Mouse (Mus musculus) megakaryocyte, embryonic 14.5 days (primary cell): Measurements from ENCODE around the gene Qrfpr. TPM values are rescaled to one million over a fixed set of nuclear protein-coding genes. Genes with fewer than 3 reads are reported as not detected.

Source experiments
- H3K27me3 ChIP-seq: replicated peaks from 2 replicates; pipeline ENCODE3; 2012; ENCODE audit warnings: inconsistent platforms
- H3K36me3 ChIP-seq: replicated peaks from 2 replicates; pipeline ENCODE3; 2012; ENCODE audit warnings: low read length, inconsistent platforms, mixed read lengths
- H3K4me1 ChIP-seq: 2 replicates; pipeline ENCODE4 v1.6.1; 2012; ENCODE audit warnings: inconsistent platforms
- H3K4me3 ChIP-seq: replicated peaks from 2 replicates; pipeline ENCODE3; 2012; ENCODE audit warnings: moderate library complexity, mild to moderate bottlenecking, inconsistent platforms
- H3K9me3 ChIP-seq: 2 replicates; pipeline ENCODE4 v1.6.1; 2012; ENCODE audit warnings: inconsistent platforms
- FLI1 ChIP-seq: IDR thresholded peaks from 2 replicates; pipeline ENCODE4 v1.6.1; 2012; ENCODE audit warnings: low read length, inconsistent platforms, mixed read lengths
- GATA1 ChIP-seq: IDR thresholded peaks from 3 replicates; pipeline ENCODE4 v1.6.1; 2012; ENCODE audit warnings: mixed read lengths, low read length, inconsistent platforms, borderline replicate concordance
- polyA plus RNA-seq: library from polyadenylated mRNA; stranded (reverse); fragments of >175 nt; gene quantifications from 2 replicates; pipeline ENCODE4 v1.2.3, GENCODE M21; 2012; ENCODE audit warnings: low replicate concordance; ENCODE audit not compliant: insufficient read depth

The Qrfpr gene
- polyA plus RNA-seq, 1 experiment, result not detected

GRCm38 (mm10) chr3:36209776-36210555, 12.1 kb downstream of the Qrfpr start:
- H3K27me3 ChIP-seq, result peaks cover 35% of the 10 kb centered on the region
- H3K9me3 ChIP-seq, result no peaks in the 10 kb centered on the region
- H3K4me3 ChIP-seq, result no peak overlapping the region
- H3K4me1 ChIP-seq, result peaks cover 20% of the 10 kb centered on the region
- TF ChIP-seq FLI1, result no peak
- no peaks in the 10 kb centered on the region for H3K36me3 ChIP-seq

DNA sequence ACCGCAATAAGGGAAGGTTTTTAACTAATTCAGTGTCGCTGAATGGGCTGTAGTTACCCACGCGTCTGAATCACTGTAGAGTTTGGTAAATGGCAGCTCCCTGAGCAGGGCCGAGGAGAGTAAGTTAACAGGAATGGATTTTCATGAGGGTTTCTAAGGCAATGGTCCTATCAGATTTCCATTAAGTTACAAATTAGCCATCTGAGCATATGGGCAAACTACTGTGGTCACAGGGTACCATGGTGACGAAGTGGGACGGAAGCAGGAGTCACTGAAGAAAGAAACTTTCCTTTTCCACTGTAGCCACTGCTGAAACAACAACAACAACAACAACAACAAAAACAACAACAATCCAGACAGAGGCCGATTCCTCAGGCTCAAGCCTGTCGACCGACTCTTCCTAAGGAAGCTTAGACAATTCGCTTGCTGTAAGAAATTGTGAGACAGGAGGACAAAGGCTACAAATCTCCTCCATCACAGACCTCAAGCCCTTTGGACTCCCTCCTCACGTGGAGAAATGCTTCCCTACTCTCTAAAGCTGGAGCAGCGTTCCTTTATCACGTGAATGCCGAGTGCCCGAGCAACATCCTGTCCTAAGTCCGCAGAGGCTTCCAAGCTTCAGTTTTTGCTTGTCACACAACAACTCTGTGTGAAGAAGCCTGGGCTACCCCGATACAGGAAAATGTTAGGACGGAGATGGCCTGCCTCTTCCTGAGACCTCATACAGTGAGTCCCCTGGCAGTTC, 14.4 kb downstream of the Qrfpr start:
- TF ChIP-seq GATA1, result no peak
- no peak for TF ChIP-seq FLI1
- peaks cover 20% of the 10 kb centered on the region for H3K4me1 ChIP-seq
- peaks cover 24% of the 10 kb centered on the region for H3K27me3 ChIP-seq
- no peaks in the 10 kb centered on the region for H3K9me3 ChIP-seq
- H3K36me3 ChIP-seq, result no peaks in the 10 kb centered on the region
- H3K4me3 ChIP-seq, result no peak overlapping the region

DNA sequence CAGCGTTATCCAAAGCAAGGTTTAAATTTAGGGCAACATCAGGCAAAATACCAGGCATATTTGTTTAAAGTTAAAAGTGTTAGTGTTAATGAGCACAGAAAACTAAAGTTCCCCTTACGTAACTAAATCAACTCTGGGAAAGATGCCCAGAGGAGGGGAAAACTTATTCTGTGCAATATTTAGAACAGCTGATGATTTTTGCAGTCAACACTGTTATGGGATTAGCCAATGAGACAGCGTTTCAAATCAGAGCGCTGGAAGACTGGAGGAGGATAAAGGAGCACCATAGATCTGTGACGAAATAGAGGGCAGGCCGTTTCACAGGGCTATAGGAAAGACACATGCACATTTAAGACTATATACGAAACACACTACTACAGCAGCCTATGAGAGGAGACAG, 19.2 kb downstream of the Qrfpr start:
- no peak for TF ChIP-seq FLI1
- TF ChIP-seq GATA1, result no peak
- Histone ChIP-seq H3K4me3 (no peak overlapping the region), H3K36me3 (no peaks in the 10 kb centered on the region), H3K27me3 (peaks cover 17% of the 10 kb centered on the region), H3K4me1 (no peaks in the 10 kb centered on the region), H3K9me3 (no peaks in the 10 kb centered on the region)

DNA sequence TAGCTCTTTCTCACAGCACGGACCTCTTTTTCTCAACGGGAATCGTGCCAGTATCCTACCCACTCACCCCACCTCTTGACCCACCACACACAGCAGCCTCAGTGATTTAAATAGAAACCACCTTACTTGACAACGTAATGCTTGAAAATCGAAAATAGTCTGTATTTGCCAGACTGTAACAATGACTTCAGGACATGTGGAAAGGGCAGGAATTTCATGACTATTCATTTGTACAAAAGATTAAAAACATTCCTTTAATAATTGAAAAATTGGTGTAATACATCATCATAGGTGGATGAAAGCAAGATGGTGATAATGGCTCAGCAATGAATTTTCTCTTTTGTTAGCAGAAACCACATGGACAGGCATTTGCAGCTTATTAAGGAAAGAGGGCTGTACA, 21.0 kb downstream of the Qrfpr start:
- Histone ChIP-seq H3K4me1 (no peaks in the 10 kb centered on the region), H3K4me3 (no peak overlapping the region), H3K9me3 (no peaks in the 10 kb centered on the region), H3K36me3 (no peaks in the 10 kb centered on the region), H3K27me3 (peaks cover 14% of the 10 kb centered on the region)
- TF ChIP-seq GATA1 (no peak), FLI1 (no peak)

GRCm38 (mm10) chr3:36189243-36189642, 32.9 kb downstream of the Qrfpr start:
- Histone ChIP-seq H3K4me1 (peaks cover 5% of the 10 kb centered on the region), H3K9me3 (no peaks in the 10 kb centered on the region), H3K36me3 (no peaks in the 10 kb centered on the region), H3K27me3 (peaks cover 7% of the 10 kb centered on the region), H3K4me3 (no peak overlapping the region)
- TF ChIP-seq FLI1 (no peak), GATA1 (no peak)

GRCm38 (mm10) chr3:36186510-36186909, 35.6 kb downstream of the Qrfpr start:
- Histone ChIP-seq H3K4me1 (peaks cover 5% of the 10 kb centered on the region), H3K36me3 (no peaks in the 10 kb centered on the region), H3K27me3 (peaks cover 11% of the 10 kb centered on the region), H3K4me3 (no peak overlapping the region), H3K9me3 (no peaks in the 10 kb centered on the region)
- TF ChIP-seq FLI1, result no peak
- TF ChIP-seq GATA1, result no peak

DNA sequence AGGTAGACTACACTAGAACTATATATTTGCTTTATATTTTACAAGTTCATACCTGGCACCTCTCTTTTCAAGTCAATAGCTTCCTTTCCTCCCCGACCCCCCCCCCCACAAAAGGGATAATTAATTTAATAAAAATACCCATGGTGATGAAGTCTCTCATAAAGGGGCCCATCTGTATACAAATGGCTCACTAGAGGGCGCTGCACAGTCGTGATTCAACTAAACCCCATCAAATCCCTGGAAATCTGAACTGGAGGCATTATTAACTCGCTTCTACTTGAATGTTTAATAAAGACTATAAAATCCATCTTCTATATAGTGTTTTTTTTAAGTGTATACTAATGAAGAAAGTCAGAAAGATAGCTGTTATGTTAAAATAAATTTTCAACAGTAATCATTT, 40.6 kb downstream of the Qrfpr start:
- Histone ChIP-seq H3K36me3 (no peaks in the 10 kb centered on the region), H3K4me1 (peaks cover 5% of the 10 kb centered on the region), H3K27me3 (peaks cover 15% of the 10 kb centered on the region), H3K4me3 (no peak overlapping the region), H3K9me3 (no peaks in the 10 kb centered on the region)
- TF ChIP-seq FLI1 (no peak), GATA1 (no peak)

GRCm38 (mm10) chr3:36173761-36174160, 48.4 kb downstream of the Qrfpr start:
- TF ChIP-seq FLI1 (no peak), GATA1 (no peak)
- peaks cover 2% of the 10 kb centered on the region for H3K27me3 ChIP-seq
- H3K36me3 ChIP-seq, result no peaks in the 10 kb centered on the region
- H3K4me3 ChIP-seq, result no peak overlapping the region
- no peaks in the 10 kb centered on the region for H3K9me3 ChIP-seq
- H3K4me1 ChIP-seq, result no peaks in the 10 kb centered on the region

- Histone ChIP-seq H3K4me1 (no peaks in the 10 kb centered on the region), H3K27me3 (no peaks in the 10 kb centered on the region), H3K4me3 (no peak overlapping the region), H3K36me3 (peaks cover 15% of the 10 kb centered on the region), H3K9me3 (no peaks in the 10 kb centered on the region)
- no peak for TF ChIP-seq GATA1
- TF ChIP-seq FLI1, result no peak
Measured at GRCm38 (mm10) chr3:36171348-36171747, 50.8 kb downstream of the Qrfpr start.

GRCm38 (mm10) chr3:36170670-36171210, 51.4 kb downstream of the Qrfpr start:
- Histone ChIP-seq H3K9me3 (peaks cover 3% of the 10 kb centered on the region), H3K27me3 (no peaks in the 10 kb centered on the region), H3K4me3 (no peak overlapping the region), H3K4me1 (no peaks in the 10 kb centered on the region), H3K36me3 (peaks cover 21% of the 10 kb centered on the region)
- TF ChIP-seq FLI1 (no peak), GATA1 (no peak)
